Mouse (Mus musculus): ENCODE measurements around the gene Larp6.
A peak's percentile ranks its signal among the peaks of the same experiment; 100 is the strongest.

Gene Larp6

DNA sequence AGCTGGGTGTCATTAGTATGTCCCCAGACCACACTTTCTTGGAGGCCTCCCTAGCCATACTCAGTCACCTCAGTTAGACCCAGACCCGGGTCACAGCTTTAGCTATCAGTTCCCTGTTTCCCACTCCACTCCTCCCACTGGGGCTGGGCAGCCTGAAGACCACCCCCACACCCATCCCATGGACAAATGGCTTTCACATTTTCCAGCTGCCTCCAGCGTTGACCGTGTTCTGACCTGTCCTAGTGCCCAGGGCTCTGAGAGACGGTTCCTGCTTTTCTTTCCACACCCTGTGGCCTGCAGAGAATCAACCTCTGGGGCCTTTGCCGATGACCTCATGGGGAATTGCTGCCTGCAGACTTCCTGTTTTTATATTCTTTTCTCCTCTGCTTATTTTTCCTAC, 45.0 kb downstream of the Larp6 start:
- DNase-seq (ENCODE audit: low read depth, low spot score), result no peak

DNA sequence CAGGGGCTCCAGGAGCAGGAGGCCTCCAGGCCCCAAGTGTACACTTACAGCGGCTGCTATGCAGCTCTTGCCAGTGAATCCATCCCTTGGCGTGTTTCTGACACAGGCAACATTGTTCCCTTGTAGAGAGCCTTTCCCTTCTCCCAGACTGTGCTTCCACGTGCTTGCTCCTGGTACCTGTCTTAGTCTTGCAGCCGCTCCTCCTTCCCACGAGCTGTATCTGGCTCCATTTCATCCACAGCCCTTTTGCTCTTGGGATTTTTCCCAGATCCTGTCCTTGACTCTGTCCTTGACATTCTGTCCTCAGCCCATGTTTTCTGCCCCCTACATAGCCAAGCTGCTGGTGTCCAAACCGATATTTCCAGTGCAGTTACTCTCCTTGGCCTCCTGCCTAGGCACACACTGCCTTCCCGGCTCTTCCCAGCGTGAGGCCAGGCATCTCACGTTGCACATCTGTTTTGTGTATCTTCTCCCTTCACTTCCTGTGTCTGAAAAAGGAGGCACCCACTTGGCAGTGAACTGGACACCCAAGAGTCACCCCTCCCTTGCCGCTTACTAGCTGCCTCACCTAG, 46.7 kb downstream of the Larp6 start:
- no peak for DNase-seq (ENCODE audit: low read depth, low spot score)

DNA sequence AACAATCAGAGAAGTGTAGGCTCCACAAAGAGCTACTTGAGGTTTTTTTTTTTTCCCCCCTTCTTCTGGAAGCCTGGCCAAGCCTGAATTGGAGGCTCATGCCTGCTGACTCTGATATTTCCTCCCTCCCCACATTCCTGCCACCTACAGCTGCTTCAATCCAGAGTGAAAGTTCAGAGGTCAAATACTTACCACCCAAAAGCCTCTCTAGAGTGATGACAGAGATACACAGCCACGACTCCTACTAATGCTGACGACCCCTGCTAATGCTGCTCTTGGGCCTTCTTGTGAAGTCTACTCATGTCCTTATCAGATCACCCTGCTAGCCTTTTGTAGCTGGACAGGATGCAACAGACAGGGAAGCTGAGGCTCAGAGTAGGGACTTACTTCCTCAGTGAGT, 52.4 kb downstream of the Larp6 start:
- DNase-seq (ENCODE audit: low read depth, low spot score), result no peak

DNA sequence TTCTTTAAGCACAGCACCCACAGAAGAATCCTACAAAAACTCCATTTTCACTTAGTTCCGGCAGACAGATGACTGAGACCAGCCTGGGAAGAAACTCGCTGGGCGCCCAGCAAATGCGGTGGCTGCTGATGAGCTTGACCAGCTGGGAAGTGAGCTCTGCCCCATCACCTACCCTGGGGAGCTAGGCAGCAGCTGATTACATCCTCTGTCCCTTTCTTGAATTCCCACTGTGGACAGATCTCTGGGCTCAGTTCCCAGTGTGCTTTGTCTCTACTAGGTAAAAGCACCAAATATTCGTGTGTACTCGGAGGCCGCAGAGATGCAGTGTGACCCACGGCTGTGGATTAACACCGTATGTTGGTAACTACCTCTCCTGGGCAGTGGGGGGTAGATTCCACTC, 55.6 kb downstream of the Larp6 start:
- DNase-seq (ENCODE audit: low read depth, low spot score), result no peak

DNA sequence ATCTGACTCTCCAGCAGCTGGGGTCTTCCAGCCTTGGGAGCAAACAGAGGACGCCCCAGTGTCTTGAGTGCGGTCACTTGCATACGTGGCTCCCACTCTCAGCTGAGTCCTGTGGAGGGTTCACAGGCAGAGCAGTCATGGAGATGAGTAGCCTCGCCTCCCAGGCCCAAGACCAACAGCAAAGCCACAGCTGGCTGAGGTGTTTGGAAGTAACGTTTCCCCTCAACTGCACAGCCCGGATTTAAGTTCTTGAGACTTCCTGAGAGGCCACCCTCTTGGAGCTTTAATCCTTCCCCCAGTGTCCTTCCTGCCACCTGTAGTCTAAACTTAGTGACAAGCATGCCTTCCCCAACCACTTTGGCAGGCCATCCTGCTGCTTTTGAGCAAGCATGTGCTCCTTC, 56.9 kb downstream of the Larp6 start:
- DNase-seq (ENCODE audit: low read depth, low spot score), result no peak

DNA sequence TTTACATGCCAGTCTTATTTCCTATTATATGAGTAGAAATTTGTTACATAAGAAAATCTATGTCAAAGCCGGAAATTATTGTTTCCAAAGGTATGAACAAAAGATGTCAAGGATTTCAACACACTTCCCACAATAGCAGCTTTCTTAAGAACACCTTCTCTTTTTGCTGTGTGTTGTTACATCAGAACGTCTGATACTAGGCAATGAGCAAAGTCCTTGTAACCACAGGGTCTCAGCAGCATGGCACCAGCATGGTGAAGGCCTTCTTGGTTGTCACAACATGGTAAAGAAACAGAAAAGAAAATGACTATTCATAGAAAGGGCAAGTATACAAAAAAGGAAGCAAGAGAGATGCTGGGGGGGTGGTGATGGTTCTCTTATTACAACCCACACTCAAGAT, 60.9 kb downstream of the Larp6 start:
- no peak for DNase-seq (ENCODE audit: low read depth, low spot score)

DNA sequence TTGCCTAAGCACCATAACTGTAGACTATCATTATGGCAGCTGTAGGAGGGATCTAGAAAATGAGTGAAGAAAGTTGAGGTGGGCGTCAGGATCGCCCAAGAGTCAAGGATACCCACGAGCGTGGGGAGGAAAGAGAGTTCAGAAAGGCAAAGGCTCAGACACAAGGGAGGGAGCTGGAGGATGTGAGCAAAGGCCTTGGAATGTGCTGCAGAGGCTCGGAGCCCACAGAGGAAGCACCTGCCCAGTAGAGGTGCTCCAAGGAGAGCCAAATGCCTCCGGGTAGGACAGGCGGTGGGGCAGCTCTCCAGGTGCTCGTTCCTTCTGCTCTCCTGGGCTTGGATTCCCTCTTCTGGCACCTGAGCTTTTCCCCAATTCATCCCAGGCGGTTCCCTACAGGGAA, 64.1 kb downstream of the Larp6 start:
- DNase-seq (ENCODE audit: low read depth, low spot score), result no peak

DNA sequence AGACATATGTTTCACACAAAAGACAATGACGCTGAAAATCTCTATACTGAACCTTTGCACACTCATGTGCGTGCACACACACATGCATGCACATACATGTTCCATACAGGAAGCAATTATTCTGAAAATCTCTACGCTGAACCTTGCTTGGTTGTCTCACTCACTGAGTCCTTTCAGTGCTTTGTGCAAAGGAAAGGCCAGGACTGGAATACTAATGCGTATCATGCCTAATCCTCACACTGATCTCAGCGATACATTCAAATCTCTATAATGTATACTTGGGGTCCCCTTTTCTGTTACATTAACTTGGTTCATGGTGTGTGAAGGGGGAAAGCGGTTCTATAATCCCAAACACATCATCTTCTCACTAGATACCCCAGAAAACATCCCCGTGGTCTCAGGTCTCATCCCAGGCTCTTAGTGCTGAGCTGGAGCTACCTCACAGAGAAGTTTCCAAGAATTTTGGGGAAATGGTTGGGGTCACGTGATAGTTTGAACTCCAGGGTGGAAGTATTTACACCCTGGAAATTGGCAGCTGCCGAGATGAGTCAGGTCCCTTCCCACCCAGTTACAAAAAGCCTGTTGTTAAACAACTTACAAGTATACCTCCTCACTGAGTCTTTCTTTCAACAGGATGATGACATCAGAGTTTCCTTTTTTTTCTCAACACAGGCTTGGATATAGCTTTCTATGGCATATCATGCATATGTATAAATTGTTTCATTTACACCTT, 69.4 kb downstream of the Larp6 start:
- no peak for DNase-seq (ENCODE audit: low read depth, low spot score)

DNA sequence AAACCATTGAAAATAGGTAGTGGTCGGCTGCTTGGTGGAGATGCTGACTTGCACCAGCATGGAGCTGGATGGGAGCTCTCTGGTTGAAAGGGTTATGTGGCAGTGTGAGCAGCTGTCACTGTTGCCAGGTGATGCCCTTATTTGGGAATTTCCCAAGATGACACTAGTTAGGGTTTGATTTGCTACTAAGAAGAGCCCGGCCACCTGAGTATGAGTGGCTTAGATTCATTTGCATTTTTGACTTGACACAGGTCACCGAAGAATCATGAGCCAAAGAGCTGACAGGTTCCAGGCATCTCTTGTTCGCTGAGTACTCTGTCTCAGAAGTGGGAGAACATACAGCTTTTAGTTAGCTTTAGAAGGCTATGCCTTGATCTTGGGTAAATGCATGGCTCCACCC, 72.3 kb downstream of the Larp6 start:
- DNase-seq (ENCODE audit: low read depth, low spot score), result no peak

DNA sequence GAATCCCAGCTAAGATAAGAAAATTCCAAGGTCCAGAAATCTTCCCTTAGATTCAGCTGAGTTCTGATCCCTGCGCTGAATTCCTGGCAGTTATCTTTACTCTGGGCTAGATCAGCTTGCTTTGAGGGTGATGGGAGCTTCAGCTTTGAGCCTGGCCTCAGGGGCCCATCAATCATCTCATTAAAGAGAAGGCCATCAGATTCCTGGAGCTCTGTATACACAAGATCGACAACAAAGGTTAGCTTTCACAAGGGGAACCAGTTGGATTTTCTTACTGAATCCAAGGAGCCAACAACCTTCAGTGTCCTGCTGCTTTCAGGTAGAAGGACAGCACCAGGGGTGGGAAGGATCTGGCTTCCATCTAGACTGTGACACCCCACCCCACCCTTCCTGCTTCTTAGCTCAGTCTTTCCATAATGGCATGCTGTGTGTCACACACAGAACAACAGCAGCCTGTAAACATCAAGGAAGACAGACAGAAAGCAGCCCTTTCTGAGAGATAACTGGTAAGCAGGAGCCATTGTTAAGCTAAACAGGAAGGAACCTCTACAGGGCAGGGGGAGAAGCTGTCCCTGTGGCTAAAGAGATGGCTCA, 74.8 kb downstream of the Larp6 start:
- peak; percentile 92 for DNase-seq (ENCODE audit: low read depth, low spot score)
